Mouse (Mus musculus): Measurements from ENCODE around the gene Rab4a.
A peak's percentile ranks its signal among the peaks of the same experiment; 100 is the strongest.
"Not testable (repeated sequence)": the region's sequence is repeated elsewhere in the genome, so short reads cannot be mapped to it uniquely, and the experiment has no call there.

Gene Rab4a

DNA sequence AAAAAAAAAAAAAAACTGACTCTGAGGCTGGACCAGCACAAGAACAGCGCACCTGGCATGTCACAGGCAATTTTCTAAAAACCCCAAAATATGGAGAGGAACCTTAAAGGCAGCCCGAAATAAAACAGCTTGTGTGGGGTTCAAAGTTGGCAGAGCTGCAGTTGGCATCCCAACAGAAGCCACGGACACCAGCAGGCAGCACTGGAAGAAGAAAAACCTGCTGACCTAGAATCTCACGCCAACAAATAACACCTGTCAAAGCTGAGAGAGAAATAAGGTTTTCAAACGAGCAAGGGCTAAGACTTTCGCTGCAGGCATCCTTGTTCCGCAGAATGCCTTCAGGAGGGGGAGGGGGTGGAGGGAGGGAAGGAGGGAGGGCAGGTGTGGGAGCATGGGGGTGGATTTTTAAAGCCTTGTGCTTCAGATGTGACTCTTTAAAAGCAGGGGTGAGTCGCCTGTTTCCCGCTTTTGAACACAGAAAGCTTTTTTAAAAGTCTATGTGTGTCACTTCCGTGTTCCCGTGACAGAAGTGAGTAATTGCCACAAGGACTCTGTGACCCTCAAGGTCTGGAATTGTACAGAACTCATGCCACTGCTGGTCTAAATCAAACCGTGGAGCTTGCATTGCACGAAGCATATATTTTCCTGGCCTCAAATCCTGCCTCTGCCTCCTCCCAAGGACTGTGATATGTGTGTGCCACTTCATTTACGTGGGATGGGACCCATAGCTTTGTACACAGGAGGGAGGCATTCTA is 17.2 kb upstream of the Rab4a start:
- DNase-seq (ENCODE audit: low read depth, low spot score), result no peak

DNA sequence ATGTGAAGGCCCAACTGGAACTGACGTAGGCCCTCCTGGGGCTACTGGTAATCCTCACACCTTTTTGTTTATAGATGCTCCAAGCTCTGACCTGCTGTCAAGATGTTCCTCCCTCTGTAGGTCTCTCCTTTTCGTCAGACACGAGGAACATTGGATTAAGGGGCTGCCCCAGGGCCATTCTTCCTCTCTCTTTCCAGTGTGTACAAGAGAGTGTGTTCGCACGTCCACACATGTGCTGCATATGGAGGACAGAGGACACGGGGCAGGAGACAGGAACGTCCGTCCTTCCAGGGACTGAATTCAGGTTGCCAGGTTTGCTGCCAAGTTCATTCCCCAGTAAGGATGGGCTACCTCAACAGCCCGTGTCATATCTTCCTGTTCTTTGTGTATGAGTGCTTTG is 16.3 kb upstream of the Rab4a start:
- no peak for DNase-seq (ENCODE audit: low read depth, low spot score)

DNA sequence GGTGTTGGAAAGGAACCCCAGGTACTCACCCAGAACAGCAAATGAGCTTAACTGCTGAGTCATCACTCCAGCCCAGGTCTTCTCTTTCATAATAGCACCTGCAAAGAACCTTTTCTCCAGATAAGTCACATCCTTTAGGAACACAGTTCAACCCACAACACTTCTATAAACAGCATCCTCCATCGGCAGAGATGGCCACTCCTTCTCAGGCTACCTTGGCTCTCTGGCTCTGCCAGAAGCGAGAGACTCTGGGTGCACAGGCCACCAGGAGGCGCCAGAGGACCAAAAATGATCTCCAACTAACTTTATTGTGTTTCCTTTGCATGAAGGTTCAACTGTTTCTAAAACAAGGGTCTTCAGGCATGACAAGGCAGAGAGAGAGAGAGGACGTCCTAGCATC is 15.8 kb upstream of the Rab4a start:
- DNase-seq (ENCODE audit: low read depth, low spot score), result peak; percentile 90

DNA sequence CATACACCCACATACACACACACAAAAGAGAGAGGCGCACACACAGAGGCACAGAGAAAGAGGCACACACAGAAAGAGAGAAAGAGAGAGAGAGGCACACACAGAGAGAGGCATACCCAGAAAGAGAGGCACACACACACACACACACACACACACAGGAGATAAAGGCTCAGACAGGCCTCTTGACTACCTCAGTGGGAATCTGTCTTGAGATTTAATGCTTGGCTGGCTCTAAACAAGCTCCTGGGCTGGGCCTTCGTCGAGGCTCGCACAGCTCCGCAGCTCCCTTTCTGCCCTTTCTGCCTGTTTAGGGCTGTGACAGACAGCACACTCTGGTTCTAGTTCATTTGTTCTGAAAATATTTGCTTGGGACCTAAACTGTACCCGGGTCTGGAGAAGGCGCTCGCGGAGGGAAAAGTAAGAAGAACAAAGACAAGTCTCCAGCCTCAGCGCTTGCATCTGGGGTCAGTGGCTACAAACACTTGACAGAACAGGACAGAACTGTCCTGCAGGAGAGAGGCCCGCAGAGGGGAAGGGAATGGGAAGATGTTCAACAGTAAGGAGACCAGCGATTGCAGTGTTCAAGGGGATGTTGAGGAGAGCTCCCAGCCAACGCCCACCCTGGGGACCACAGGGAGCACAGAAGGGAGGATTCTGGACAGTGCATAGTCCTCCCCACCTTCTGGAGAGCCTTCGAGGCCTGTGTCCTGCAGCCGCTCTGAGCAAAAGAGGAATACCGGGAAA is 14.5 kb upstream of the Rab4a start:
- no peak for DNase-seq (ENCODE audit: low read depth, low spot score)

DNA sequence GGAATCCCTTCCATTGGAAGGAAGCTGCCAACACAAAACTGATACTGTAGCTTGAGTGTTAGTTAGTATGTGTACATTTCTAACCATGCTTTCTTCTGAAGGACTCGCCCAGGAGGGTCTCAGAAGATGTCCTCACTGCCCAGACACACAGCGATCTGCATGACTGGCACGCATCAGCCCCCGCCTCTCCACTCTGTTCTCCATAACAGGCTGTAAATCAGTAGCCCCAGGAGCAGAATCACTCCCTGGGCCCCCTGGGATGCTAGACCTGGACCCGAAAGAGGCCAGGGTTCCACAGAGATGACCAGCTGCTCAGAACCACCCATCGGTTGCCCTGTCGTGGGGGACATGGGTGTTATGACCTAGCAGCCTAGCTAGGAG is 13.9 kb upstream of the Rab4a start:
- DNase-seq (ENCODE audit: low read depth, low spot score), result no peak

DNA sequence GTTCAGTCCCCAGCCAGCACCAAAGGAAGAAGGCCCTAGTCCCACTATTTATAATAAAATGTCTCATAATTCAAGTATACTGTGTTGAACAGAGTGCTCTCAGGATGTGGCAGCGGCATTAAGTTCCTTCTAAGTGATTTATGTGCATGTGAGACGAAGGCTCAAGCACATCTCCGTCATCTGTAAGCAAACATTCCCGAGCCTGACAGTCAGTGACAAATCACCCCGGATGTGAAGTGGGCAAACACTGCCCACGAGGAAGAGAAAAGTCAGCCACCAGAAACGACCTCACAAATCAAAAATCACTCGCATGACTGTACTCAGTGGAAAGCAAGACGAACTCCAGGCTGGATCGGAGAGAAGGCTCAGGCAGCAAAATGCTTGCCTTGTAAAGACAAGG is 11.9 kb upstream of the Rab4a start:
- no peak for DNase-seq (ENCODE audit: low read depth, low spot score)

DNA sequence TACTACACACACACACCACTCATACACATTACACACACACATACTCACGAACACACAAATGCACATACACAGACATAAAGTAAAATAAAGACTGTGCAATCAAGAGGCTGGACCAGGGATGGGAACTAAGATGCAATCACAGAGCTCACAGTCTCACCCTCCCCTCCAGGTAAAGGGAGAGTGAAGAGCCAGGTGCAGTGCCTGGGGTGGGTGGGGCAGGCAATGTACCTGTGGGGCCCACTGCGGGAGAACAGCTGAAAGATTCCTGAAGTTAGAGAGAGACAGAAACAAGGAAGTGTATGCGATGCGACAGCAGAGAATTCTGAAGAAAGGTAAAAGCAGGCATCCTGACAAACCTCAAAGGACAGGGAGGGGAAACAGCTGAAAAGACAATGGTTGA is 11.0 kb upstream of the Rab4a start:
- DNase-seq (ENCODE audit: low read depth, low spot score), result no peak

DNA sequence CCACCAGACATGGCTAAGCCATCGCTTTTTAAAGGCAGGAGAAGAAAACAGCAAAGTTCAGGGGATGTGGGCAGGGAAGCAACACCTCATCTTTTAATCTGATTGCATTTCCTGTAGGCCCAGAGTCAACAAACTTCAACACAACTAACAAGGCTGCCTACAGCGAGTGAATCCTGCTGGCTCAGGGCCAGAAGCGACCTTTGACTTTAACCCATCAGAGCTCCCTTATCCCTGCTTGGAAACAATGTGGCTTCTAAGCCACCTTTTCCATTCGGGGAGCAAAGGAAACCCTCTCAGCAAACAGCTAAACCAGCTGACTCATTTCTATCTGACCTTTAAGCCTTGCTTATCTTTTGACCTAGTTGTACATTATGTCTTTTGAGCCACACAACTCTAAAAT is 9.0 kb upstream of the Rab4a start:
- DNase-seq (ENCODE audit: low read depth, low spot score), result no peak

DNA sequence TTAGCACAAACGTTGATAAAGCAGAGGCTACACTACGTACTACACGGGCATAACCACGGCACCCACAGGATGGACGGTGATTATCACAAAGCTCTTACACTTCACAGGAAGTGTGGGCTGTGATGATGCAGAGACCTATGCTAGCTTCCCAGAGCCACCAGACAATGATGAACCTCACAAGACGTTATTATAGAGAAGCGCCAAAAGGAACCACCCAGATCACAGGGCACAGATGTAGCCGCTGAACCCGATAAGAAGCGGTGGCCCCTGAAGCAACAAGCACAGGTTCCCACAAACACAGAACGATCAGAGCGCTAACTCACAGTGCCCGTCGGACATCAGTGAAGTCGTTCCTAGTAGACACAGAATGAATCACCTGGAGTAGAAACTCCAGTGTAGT is 7.9 kb upstream of the Rab4a start:
- DNase-seq (ENCODE audit: low read depth, low spot score), result no peak

DNA sequence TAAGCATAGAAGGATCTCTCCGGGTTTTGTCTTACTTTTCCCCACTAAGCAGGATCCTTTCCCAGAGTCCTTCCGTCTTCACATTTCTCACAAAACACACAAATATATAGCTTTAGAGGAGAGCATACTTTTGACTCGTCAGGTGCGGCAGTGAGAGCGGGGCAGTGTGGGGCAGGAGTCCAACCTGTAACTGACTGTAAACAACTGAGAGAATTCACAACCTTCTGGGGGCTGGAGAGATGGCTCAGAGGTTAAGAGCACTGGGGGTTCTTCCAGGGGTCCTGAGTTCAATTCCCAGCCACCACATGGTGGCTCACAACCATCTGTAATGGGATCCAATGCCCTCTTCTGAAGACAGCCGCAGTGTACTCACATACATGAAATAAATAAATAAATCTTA is 6.4 kb upstream of the Rab4a start:
- no peak for DNase-seq (ENCODE audit: low read depth, low spot score)

DNA sequence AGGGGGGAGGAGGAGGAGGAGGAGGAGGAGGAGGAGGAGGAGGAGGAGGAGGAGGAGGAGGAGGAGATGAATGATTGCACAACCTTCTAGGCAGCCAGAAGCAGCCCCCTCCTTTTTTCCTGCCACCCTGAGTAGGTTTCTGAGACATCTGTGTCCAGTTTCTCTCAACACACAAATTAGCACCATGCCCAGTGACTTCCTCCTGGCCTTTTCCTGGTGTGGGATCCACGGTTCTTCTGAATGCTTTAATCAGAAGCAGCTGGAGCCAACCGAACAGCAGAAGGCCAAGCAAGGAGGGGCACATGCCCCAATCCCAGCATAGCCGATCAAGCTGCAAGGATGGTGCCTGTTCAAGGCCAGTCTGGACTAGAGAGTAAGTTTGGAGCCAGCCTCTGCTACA is 5.9 kb upstream of the Rab4a start:
- DNase-seq (ENCODE audit: low read depth, low spot score), result peak; percentile 62

DNA sequence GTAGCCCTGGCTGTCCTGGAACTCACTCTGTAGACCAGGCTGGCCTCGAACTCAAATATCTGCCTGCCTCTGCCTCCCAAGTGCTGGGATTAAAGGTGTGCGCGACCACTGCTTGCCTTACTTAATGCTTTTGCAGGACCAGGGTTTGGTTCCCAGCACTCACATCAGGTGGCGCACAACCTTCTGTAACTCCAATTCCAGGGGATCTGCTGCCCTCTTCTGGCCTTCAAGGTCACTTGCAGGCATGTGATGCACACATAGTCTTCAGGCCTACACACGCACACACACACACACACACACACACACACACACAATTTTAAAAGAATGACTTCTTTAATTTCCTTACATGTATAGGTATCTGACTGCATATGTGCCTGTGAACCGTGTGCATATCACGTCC is 4.9 kb upstream of the Rab4a start:
- DNase-seq (ENCODE audit: low read depth, low spot score), result no peak

DNA sequence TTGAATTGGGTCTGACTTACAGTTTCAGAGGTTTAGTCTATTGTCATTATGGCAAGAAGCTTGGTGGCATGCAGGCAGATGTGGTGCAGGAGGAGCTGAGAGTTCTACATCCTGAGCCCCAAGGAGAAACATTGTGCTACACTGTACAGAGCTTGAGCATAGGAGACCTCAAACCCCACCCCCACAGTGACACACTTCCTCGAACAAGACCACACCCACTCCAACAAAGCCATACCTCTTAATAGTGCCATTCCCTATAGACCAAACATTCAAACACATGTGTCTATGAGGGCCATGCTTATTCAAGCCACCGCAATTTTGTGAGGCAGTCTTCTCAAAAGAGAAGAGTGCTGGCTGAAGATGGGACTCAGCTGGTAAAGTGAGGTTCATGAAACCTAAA is 4.2 kb upstream of the Rab4a start:
- DNase-seq (ENCODE audit: low read depth, low spot score), result no peak

DNA sequence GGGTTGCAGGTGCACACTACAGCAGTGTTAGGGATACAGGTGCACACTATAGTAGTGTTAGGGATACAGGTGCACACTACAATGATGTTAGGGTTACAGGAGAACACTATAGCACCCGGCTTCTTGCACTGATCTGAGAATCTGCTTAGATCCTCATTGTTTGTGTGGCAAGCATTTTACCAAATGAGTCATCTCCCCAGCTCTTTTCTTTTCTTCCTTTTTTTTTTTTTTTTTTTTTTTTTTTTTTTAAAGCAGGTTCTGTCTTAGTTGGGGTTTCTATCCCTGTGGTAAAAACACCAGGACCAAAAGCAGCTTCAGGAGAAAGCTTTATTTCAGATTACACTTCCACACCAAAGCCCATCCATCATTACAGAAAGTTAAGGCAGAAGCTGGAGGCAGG is 2.1 kb upstream of the Rab4a start:
- no peak for DNase-seq (ENCODE audit: low read depth, low spot score)

DNA sequence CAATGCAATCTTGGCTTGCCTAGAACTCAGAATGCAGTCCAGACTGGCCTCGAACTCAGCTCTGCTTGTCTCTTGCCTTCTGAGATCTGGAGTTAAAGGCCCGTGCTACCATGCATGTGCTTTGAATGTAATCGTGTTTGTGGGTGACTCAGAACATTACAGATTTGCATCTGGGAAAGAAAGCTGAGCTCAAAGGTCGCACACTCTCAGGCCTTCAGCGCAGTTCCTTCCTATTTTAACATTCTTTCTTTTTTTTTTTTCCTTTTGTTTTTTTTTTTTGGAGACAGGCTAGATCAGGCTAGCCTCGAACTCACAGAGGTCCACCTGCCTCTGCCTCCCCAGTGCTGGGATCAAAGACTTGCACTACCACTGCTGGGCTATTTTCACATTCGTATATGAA is 1.2 kb upstream of the Rab4a start:
- DNase-seq (ENCODE audit: low read depth, low spot score), result no peak

DNA sequence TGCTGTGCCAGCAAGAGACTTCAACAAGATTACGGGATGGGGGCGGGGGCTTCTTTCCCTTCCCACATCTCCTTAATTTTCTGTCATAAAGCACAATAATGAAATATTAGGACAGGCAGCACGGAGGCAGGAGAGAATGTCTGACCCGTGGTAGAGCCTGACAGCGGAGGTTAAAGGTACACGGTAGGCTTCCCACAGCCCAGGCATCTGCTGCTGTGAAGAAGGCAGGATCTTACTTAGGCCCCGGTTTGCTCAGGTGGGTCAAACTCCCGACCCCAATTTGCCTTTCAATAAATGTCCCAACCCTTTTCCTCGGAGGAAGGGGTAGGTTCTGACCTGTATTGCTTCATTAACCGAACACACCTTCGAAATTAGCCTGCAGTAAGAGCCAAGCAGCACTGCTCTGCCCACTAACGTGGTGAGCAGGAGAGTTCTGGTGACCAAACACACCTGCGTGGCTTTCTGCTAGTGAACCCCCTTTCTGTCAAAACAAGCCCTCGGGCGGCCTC is 522 bp upstream of the Rab4a start:
- no peak for DNase-seq (ENCODE audit: low read depth, low spot score)

DNA sequence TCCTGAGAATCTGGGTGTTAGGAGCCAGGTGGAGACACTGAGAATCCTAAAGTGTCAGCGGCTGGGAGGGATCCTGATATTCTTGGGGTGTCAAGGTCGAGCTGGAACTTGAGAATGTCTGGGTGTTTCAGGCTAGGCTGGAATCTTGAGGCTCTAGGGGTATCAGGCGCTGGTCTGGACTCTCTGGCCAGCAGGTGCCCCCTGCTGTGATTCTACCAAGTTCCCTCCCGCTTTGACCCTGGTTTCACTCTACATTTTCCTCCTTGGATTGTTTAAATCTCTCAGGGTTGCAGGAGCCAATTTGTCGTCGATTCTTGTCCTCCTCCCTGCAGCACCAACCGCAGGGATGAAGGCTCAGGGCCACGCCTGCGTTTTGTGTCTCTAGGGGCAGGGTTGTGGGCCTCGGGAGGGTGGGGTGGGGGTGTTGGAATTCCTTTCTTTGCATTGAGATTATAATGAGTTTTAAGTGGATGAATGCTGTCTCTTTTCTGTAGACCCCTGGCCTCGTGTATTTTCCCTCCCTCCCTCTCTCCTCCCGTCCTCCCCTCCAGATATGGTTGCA is 670 bp downstream of the Rab4a start:
- DNase-seq (ENCODE audit: low read depth, low spot score), result no peak

DNA sequence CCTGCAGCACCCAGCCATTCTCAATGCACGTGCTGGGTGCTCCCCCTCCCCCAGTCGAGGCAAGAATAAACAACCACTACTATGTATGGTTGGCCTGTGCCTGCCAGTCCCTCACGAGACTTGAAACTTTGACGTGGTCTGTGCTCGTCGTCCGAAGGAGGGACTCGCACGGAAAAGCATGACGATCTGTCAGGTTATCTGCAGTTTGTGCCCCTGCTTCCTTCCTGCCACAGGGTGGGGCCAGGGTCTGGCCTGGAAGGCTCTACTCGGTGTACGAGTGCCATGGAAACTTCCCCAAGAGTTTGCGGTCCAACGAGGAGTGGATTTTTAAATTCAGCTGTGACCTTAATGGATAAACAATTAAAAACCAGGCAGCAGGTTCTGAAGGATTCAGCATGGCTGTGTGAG is 1.2 kb downstream of the Rab4a start:
- no peak for DNase-seq (ENCODE audit: low read depth, low spot score)

DNA sequence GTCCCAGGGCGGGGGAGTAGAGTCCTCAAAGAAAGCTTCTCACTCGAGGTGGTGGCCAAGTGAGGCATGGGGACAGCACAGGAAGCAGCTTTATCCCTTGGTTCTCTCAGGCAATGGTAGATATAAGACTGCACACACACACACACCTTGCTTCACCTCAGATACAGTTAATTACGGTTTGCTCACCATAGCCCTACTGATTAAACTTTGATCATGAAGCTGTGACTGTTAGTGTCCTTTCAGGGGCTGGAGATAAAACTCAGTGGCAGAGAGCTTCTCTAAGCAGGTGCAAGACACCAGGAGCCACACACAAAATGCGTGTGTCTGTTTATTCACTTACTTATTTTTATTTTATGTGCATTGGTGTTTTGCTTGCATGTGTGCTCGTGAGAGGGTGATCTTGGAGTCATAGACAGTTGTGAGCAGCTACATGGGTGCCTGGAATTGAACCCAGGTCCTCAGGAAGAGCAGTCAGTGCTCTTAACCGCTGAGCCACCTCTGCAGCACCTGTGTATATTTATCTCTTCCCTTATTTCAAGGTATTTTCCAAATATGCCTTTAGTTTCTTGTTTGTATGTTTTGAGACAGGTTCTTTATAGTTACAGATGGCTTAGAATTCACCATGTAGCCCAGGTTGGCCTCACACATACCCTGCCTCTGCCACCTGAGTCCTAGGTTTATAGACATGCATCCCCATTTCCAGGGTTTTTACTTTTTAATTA is 2.2 kb downstream of the Rab4a start:
- DNase-seq (ENCODE audit: low read depth, low spot score), result no peak

DNA sequence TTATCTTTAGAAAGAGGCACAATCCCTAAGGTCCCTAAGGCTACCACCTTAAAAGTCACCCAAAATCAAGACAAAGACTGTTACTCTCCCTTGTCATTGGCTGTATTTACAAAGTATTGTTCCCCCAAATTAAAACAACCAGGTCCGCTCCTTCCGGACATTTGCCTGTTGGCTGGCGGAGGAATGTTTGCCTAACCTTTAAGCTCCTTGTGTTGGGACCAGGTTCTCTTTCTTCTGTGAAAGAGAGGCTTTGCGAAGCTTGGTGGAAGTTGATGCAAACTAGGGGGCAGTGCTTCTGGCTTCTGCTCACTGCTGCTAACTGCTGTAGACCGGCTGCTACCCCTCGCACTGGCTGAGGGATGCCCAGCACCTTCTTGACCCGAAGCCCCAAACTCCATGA is 2.9 kb downstream of the Rab4a start:
- DNase-seq (ENCODE audit: low read depth, low spot score), result no peak

DNA sequence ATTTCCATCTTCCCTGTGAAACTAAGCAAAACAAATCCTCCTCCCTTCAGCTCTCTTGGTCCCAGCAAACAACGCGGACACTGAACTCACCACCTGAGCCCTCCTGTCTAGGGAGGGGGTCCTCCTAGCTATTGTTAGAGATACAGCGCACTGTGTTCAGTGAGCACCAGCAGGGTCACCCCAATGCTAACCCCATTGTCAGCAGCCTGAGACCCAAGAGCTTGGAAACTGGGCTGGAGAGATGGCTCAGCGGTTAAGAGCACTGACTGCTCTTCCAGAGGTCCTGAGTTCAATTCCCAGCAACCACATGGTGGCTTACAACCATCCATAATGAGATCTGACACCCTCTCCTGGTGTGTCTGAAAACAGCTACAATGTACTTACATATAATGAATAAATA is 3.6 kb downstream of the Rab4a start:
- not testable (repeated sequence) for DNase-seq (ENCODE audit: low read depth, low spot score)

DNA sequence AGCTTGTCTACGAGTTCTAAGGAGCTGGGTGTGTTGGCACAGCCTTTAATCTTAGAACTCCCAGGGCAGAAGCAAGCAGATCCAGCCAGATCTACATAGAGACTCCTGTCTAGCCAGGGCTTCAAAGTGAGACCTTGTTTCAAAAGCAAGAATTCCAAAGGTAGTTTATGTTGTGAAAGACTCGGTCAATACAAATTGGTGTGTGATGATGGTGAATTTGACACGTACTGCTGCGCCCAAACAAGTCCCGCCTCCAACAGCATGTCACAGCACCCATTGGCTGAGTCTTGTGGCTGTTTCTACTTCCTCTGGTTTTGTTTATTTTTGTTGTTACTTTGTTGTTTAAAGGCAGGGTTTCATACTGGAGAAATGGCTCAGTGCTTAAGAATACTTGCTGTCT is 6.4 kb downstream of the Rab4a start:
- no peak for DNase-seq (ENCODE audit: low read depth, low spot score)

Measured in mesoderm, embryonic 11.5 days (tissue).